Comparison of ENCODE assay signal across 8 mouse cellular contexts in the genomic region with DNA sequence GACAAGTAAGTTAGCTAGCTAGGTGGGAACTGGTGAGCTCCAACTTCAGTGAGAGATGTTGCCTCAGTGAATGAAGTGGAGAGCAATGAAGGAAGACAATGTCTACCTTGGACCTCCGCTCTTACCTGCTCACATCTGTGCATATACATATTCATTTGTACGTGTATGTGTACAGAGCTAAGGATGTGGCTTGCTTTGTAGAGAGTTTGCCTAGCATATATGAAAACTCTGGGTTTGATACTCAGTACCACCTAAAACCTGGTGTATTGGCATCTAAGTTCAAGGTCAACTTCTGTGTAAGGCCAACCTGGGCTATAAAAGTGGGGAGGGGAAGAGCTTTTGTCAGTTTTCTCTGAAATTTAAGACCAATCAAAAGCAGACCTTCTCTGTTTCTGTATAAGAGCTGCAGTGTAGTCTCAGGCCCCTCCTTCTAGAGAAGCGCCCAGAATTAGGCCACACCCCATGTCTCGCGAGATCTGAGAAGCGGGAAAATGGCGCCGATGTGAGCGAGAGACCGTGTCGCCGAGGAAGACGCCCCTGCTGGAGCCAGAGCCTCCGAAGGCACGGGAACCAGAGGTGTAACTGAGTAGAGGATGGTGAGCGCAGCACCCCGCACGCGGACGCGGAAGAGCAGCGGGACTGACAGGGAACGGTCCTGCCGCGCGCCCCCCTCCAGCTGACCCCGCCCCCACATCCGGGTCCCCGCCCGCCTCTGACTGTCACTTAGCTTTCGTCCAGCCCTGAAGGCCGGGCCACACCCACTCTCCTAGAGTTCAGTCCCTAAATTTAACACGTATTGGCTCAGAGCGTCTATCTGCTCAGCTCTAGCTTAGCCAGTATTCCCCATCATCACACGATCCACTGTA. TPM values are rescaled to one million over a fixed set of nuclear protein-coding genes. Genes with fewer than 3 reads are reported as not detected.
DNase-seq lines count a peak whose midpoint lies in the region; ATAC-seq lines count a peak whose summit lies in the region.

Gene Zfp414 (plus strand): TSS at position 470 of the 866 bp plus-strand sequence.

- H3K79me2 ChIP-seq in macrophage (ENCODE audit: inconsistent target), result peaks cover 15% of the 10 kb centered on the region

- H3K4me1 ChIP-seq in hindbrain, embryonic 16.5 days (ENCODE audit: control insufficient read depth, insufficient read depth, low read depth, low read length), result peaks cover 27% of the 10 kb centered on the region

- WGBS in hindbrain, embryonic 16.5 days, result 5% methylated on average over 30 of the region's 35 CpGs
- WGBS in macrophage (ENCODE audit: missing documents), result 3% methylated on average over 28 of the region's 35 CpGs

- peaks cover 3% of the 10 kb centered on the region for H3K36me3 ChIP-seq in hindbrain, embryonic 16.5 days (ENCODE audit: control insufficient read depth, insufficient read depth, low read length)
- H3K36me3 ChIP-seq in macrophage (ENCODE audit: inconsistent target), result peaks cover 17% of the 10 kb centered on the region; the same call in 1 of the 2 replicates

- DNase-seq in T-cell, adult 2 months (ENCODE audit: low spot score), result peak; percentile 90
- peak; percentile 87 to 89 for DNase-seq in cerebellum, postnatal 36 days
- peak; percentile 95 for DNase-seq in gastrocnemius, adult 18-20 months (ENCODE audit: low spot score)
- DNase-seq in left cerebral cortex, adult 18-20 months (ENCODE audit: low spot score in 2 of 2), result peak; percentile 86 to 91
- peak; percentile 91 for DNase-seq in right cerebral cortex, adult 18-20 months
- DNase-seq in urinary bladder, postnatal 10 days (ENCODE audit: low spot score), result peak; percentile 74

- peak within 1 kb of the TSS; percentile 83 for H3K4me2 ChIP-seq in hindbrain, embryonic 16.5 days (ENCODE audit: low read length)

- H3K9me3 ChIP-seq in hindbrain, embryonic 16.5 days (ENCODE audit: control insufficient read depth, low read length), result no peaks in the 10 kb centered on the region

- H3K27ac ChIP-seq in hindbrain, embryonic 16.5 days (ENCODE audit: low read depth, low read length), result peak within 1 kb of the TSS; percentile 97
- H3K27ac ChIP-seq in macrophage, result peak within 1 kb of the TSS; percentile 75

- H3K27me3 ChIP-seq in hindbrain, embryonic 16.5 days (replicated peaks; ENCODE audit: control insufficient read depth, insufficient read depth, low read length), result no peaks in the 10 kb centered on the region

- H3K4me3 ChIP-seq in hindbrain, embryonic 16.5 days (ENCODE audit: low read length), result peak within 1 kb of the TSS; percentile 61
- peak within 1 kb of the TSS; percentile 46 for H3K4me3 ChIP-seq in macrophage (ENCODE audit: inconsistent target)

- ATAC-seq in hindbrain, embryonic 16.5 days, result peak; percentile 97

- H3K9ac ChIP-seq in hindbrain, embryonic 16.5 days (ENCODE audit: low read depth, low read length), result peak within 1 kb of the TSS; percentile 87

RNA-seq across cellular contexts. Expression of gene Zfp414, which starts in this region (rescaled TPM):
- total RNA-seq in gastrocnemius, adult 18-20 months (2021), result 1 to 10 TPM; 6.1 to 6.3 TPM
- polyA plus RNA-seq in hindbrain, embryonic 16.5 days (2015; fragmentation: Nextera tagmentation; extraction: Ambion mirVana), result 50.9 and 71.0 TPM in 2 replicates
- 10 to 100 TPM; 44.0 to 46.7 TPM for total RNA-seq in left cerebral cortex, adult 18-20 months (2021)
- 10 to 100 TPM in 24 of 26 experiments, 1 to 10 TPM in 2; 6.4 to 64.1 (median 24.9) TPM for total RNA-seq in macrophage (2018; cell fraction: chromatin; rRNA removed)
- total RNA-seq in macrophage (2018; cell fraction: cytosol; rRNA removed), result 10 to 100 TPM; 16.1 to 37.5 (median 31.0) TPM
- total RNA-seq in macrophage (2018; cell fraction: nucleus; rRNA removed), result 10 to 100 TPM; 11.6 to 84.1 (median 23.0) TPM
- 26.9 to 33.2 TPM (median 31.8 TPM) in 3 replicates for polyA plus RNA-seq in macrophage (2018)

Comparison
In these comparisons a context has a peak if more than half of its experiments do, and no peak if none do; other contexts are left out.
1. Peak in every context shown above with its lines: DNase-seq, ATAC-seq, H3K4me3 ChIP-seq and H3K27ac ChIP-seq.
2. RNA of gene Zfp414 (total RNA-seq): 44.0 to 46.7 TPM in left cerebral cortex, adult 18-20 months; 6.1 to 6.3 TPM in gastrocnemius, adult 18-20 months; every median in the first group is over 4 times any median in the second.